Mouse (Mus musculus) ES-Bruce4 (cell line): ENCODE results near the gene Usb1. TPM values are rescaled to one million over a fixed set of nuclear protein-coding genes. Genes with fewer than 3 reads are reported as not detected.
A peak's percentile ranks its signal among the peaks of the same experiment; 100 is the strongest.

ENCODE experiments used
- H3K27ac ChIP-seq: 2 replicates; pipeline ENCODE4 v1.5.1; 2012; ENCODE audit warnings: low read length, inconsistent platforms; ENCODE audit not compliant: insufficient read depth
- H3K27me3 ChIP-seq: 2 replicates; pipeline ENCODE4 v1.6.1; 2012; ENCODE audit warnings: mild to moderate bottlenecking, low read length, inconsistent platforms; ENCODE audit not compliant: control insufficient read depth, poor library complexity, insufficient read depth, severe bottlenecking
- H3K36me3 ChIP-seq: 2 replicates; pipeline ENCODE4 v1.6.1; 2012; ENCODE audit warnings: inconsistent platforms, mild to moderate bottlenecking, low read length, moderate library complexity; ENCODE audit not compliant: control insufficient read depth, poor library complexity, insufficient read depth, severe bottlenecking
- H3K4me1 ChIP-seq: one replicate; pipeline ENCODE4 v1.8.1; 2011; ENCODE audit warnings: low read length; ENCODE audit not compliant: control insufficient read depth, insufficient read depth
- H3K4me3 ChIP-seq: 2 replicates; pipeline ENCODE4 v1.5.1; 2011; ENCODE audit warnings: low read depth, mild to moderate bottlenecking, low read length
- H3K9ac ChIP-seq: 2 replicates; pipeline ENCODE4 v1.6.1; 2012; ENCODE audit warnings: low read depth, mild to moderate bottlenecking, inconsistent platforms; ENCODE audit not compliant: poor library complexity, severe bottlenecking
- H3K9me3 ChIP-seq: replicated peaks from 2 replicates; pipeline ENCODE4 v1.6.1; 2012; ENCODE audit warnings: mild to moderate bottlenecking, low read length, inconsistent platforms; ENCODE audit not compliant: control insufficient read depth, poor library complexity, insufficient read depth, severe bottlenecking
- CTCF ChIP-seq: IDR thresholded peaks from one replicate; pipeline ENCODE4 v1.8.1; 2011; ENCODE audit warnings: low read depth, low read length
- EP300 ChIP-seq: IDR thresholded peaks from 2 replicates; pipeline ENCODE4 v1.6.1; 2011; ENCODE audit warnings: low read depth, low read length; ENCODE audit not compliant: insufficient read depth
- POLR2A ChIP-seq: IDR thresholded peaks from one replicate; pipeline ENCODE4 v1.8.1; 2011; ENCODE audit warnings: low read length; ENCODE audit not compliant: insufficient read depth
- polyA plus RNA-seq: library from polyadenylated mRNA; stranded (reverse); fragments of >200 nt; gene quantifications from 2 replicates; pipeline ENCODE4 v1.2.4, GENCODE M21; 2011; ENCODE audit warnings: low read depth; ENCODE audit not compliant: missing spikeins, insufficient read depth, insufficient read length

Gene Usb1
- polyA plus RNA-seq, 1 experiment, result 35.5 TPM

DNA sequence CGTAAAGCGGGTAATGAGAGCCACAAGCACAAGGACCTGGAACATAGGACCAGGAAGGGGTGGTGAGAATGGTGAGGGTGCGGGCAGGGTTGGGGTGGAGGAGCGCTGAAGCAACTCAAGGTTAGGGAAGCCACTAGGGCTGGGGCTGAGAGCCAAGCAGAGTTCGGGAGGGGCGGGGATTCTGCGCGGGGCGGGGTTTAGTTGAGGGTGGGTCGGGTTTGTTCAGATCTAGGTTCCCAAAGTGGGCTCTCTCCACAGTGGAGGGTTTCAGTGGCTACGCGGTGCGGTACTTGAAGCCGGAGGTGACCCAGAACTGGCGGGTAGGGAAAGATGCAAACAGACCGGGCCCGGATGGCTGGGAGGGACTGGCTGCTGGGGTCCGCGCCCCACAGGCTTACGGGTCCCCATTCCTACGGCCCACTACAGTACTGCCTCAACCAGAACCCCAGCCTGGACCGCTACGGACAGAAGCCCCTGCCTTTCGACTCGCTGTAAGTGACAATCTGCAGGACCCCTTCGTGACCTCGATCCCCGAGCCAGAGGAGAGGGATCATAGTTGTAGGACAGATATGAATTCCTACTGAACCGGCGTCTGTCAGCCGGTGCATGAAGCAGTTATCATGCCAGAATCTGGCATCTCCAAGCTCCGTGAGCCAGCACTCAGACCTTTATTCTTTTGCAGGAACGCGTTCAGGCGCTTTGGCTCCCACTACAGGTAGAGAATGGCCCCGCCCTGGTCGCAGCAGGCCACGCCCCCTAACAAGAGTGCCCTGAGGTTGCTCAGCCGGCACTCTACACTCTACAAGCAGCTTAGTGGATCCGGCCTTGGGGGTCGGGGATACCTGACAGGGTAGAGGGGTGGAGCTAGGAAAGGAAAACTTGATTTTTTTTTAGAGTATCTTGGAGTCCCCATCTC lies 11.6 kb upstream of the Usb1 start:
- H3K27ac ChIP-seq, result no peak overlapping the region
- H3K9ac ChIP-seq, result peak overlapping the region; percentile 55
- H3K4me3 ChIP-seq, result peak overlapping the region; percentile 67
- no peaks in the 10 kb centered on the region for H3K36me3 ChIP-seq
- no peak for TF ChIP-seq EP300
- TF ChIP-seq CTCF, result peak; percentile 35
- H3K9me3 ChIP-seq, result no peaks in the 10 kb centered on the region
- no peaks in the 10 kb centered on the region for H3K4me1 ChIP-seq
- no peaks in the 10 kb centered on the region for H3K27me3 ChIP-seq

DNA sequence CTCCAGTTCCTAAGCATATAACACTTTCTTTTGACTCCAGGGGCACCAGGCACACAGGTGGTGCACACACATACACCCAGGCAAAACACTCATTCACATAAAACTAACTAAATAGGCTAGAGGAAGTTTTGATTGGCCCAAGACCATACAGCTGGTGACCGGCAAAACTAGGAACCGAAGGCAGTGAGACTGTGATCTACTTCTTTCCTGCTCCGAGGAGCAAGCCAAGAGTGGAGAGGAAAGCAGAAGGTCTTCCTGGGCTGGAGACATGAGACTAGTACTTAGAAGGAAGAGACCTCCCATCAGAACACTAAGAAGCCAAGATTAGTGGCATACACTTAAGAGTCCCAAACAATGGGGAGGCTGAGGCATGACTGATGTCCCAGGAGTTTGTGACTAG lies 8.9 kb upstream of the Usb1 start:
- no peaks in the 10 kb centered on the region for H3K4me1 ChIP-seq
- H3K4me3 ChIP-seq, result no peak overlapping the region
- no peaks in the 10 kb centered on the region for H3K9me3 ChIP-seq
- no peaks in the 10 kb centered on the region for H3K36me3 ChIP-seq
- no peak overlapping the region for H3K27ac ChIP-seq
- TF ChIP-seq EP300 (no peak), POLR2A (no peak), CTCF (no peak)
- H3K9ac ChIP-seq, result no peak overlapping the region
- H3K27me3 ChIP-seq, result no peaks in the 10 kb centered on the region

DNA sequence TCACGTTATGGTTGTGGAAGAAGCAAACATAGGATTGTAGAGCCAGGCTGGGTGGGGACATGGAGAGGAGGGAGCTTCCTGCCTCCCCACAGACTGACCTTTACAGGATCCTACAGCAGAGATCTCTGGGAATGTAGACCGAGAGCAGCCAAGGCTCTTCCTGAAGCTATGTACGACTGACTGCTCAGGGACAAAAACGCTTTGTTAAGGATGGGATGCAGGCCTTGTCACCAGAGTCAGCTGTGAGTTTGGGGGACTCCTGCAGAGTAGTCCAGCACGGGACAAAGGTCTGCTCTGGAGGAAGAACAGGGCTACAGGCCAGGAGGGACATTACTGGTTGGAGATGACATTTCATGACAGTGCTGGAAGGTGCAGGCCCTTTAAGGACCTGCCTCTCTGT lies 7.4 kb upstream of the Usb1 start:
- Histone ChIP-seq H3K9me3 (no peaks in the 10 kb centered on the region), H3K4me1 (no peaks in the 10 kb centered on the region), H3K4me3 (no peak overlapping the region), H3K36me3 (no peaks in the 10 kb centered on the region), H3K27me3 (no peaks in the 10 kb centered on the region), H3K9ac (no peak overlapping the region), H3K27ac (no peak overlapping the region)
- TF ChIP-seq POLR2A, result no peak
- TF ChIP-seq CTCF, result no peak
- TF ChIP-seq EP300, result no peak

DNA sequence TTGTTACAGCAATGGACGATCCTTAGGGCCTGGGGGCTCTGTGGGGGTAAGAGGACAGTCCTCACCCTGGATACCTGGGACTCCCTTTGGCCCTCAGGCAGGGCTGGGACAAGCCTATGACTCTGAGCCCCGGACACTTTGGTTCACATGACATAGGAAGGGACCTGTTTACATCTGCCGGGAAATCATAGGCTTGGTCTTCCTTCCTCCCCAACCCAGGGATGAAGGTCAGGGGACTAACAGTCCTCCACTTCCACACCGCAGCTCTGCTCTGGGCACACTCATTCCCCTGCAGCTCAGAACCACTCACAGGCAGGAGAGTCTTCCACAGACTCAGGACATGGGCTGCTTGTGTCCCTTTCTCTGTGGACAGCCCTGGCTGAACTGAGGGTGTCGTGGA lies 5.3 kb upstream of the Usb1 start:
- no peaks in the 10 kb centered on the region for H3K36me3 ChIP-seq
- H3K9me3 ChIP-seq, result no peaks in the 10 kb centered on the region
- no peaks in the 10 kb centered on the region for H3K4me1 ChIP-seq
- no peak for TF ChIP-seq EP300
- no peak for TF ChIP-seq CTCF
- H3K9ac ChIP-seq, result no peak overlapping the region
- no peak overlapping the region for H3K27ac ChIP-seq
- H3K4me3 ChIP-seq, result no peak overlapping the region
- H3K27me3 ChIP-seq, result no peaks in the 10 kb centered on the region

DNA sequence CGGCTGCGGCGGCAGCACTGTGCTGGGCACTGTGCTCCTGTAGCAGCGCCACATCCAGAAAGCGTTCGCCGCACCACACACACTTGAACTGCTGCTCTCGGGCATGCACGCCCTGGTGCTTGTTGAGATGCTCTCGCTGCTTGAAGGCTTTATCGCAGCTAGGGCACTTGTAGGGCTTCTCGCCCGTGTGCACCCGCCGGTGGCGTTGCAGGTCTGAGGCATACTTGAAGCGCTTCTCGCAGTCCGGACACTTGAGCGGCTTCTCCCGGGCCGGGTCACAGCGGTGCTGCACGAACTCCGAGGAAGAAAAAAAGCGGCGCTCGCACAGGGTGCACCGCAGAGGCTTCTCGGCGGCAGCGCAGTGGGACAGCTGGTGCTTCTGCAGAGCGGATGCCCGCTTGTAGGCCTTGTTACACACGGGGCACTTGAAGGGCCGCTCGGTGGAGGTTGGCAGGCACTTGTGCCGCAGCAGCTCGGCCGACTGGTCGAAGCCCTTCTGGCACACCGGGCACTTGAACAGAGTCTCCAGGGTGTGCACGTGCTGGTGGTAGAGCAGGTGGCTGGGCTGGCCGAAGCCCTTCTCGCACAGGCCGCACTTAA lies 4.1 kb upstream of the Usb1 start:
- Histone ChIP-seq H3K36me3 (no peaks in the 10 kb centered on the region), H3K4me3 (peak overlapping the region; percentile 25), H3K4me1 (no peaks in the 10 kb centered on the region)

DNA sequence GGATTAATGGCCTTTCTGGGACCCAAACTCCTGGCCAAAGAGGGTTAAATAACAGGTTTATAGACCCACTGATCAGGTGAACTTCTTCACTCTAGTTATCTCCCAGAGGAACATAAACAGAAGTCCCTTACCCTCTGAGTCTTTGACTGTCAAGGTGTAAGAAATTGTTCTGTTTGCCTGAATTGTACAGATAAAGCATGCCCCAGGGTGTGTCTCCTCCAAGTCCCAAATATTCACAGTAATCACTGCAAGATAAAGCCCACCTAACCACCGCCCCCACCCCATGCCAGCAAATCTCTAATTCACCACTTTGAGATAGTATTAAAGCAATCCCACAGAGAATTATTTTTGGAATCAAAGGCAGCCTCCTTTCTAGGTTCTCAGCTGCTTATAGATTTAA lies 1.7 kb upstream of the Usb1 start:
- no peak for TF ChIP-seq CTCF
- no peak for TF ChIP-seq EP300
- no peak for TF ChIP-seq POLR2A
- Histone ChIP-seq H3K9me3 (no peaks in the 10 kb centered on the region), H3K27me3 (no peaks in the 10 kb centered on the region), H3K4me3 (no peak overlapping the region), H3K4me1 (no peaks in the 10 kb centered on the region), H3K9ac (peak overlapping the region; percentile 91; the same call in 1 of the 2 replicates), H3K36me3 (no peaks in the 10 kb centered on the region), H3K27ac (no peak overlapping the region)

More for the DNA sequence above, 4.1 kb upstream of the Usb1 start:
- H3K9ac ChIP-seq, result peak overlapping the region; percentile 6
- H3K27me3 ChIP-seq, result no peaks in the 10 kb centered on the region
- TF ChIP-seq EP300 (no peak), CTCF (no peak), POLR2A (no peak)
- H3K27ac ChIP-seq, result no peak overlapping the region
- H3K9me3 ChIP-seq, result no peaks in the 10 kb centered on the region
